Mouse (Mus musculus): ENCODE data around the gene C1qtnf1. TPM values are rescaled to one million over a fixed set of nuclear protein-coding genes. Genes with fewer than 3 reads are reported as not detected.

The C1qtnf1 gene
- polyA plus RNA-seq, 1 experiment from 2014 or later, result 7.5 TPM

DNA sequence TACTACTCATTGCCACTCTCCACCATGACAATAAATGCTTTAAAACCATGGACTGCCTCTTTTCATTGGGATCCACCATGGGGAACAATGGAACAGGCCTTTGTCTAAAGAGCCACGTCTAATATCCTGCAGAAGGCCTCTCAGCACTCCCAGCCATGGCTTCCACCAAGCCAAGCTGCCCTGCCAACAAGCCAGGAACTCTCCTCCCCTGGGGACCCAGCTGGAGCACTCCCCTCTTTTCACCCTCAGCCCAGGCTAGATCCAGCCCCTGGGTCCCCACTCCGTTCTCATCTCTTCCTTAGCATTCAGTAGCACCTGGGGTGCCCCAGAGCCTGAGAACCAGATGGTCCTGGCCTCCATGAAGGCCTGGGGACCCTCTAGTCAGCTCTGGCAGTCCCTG lies 25.0 kb downstream of the C1qtnf1 start:
- Histone ChIP-seq H3K4me1 (ENCODE audit: control insufficient read depth in 2 of 2, insufficient read depth in 2 of 2, low read length in 2 of 2) (no peaks in the 10 kb centered on the region), H3K9ac (ENCODE audit: low read length) (no peak overlapping the region), H3K27ac (replicated peaks in 1 of 2; ENCODE audit: control insufficient read depth in 1 of 2, insufficient read depth in 1 of 2, low read depth in 2 of 2, low read length in 2 of 2) (no peak overlapping the region), H3K27me3 (ENCODE audit: control insufficient read depth, insufficient read depth, low read length) (no peaks in the 10 kb centered on the region), H3K36me3 (ENCODE audit: control insufficient read depth, insufficient read depth, low read length) (0 out of 2 replicates have a peak, but pooled peaks cover 6% of the 10 kb centered on the region), H3K4me3 (ENCODE audit: control insufficient read depth in 1 of 2, insufficient read depth in 1 of 2, low read depth in 1 of 2, low read length in 2 of 2) (no peak overlapping the region), H3K4me2 (ENCODE audit: low read length) (no peak overlapping the region), H3K9me3 (ENCODE audit: control insufficient read depth, low read length) (no peaks in the 10 kb centered on the region)
- WGBS, result 61% methylated on average over 2 of the region's 2 CpGs
- no peak for ATAC-seq (ENCODE audit: insufficient number of reproducible peaks, insufficient read depth, low FRiP score, low read depth)

DNA sequence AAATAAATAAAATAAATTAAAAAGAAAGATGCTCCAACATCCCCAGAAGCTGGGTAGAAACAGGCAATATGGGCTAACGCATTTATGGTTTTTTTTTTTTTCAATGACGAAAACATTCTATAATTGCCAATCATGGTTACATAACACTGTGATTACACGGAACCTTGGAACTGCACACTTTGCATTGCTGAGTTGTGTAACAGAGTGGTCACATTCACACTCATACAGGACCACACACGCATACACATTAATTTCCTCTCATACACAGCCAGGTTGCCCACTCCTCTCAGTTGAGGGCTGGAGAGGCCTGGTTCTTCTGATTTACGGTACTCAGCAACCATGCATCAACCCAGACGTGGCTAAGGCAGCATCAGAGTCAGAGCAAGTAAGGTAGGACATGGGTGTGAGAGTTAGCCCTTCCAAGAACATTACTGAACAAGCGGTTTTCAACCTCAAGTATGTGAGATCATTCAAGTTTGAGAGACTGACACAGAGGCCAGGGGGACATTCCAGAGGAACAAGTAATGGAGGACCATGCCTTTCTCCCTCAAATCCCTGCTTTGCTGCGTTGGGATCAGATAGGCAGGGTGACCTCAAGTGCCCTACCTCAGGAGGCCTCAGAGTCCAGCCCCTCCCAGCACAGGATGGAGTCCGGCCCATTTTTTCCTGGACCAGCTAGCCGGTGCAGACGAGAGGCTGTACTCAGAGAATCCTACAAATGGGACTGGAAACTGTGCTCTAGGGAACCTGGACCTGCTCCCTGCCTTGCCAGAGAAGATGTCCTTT lies 26.1 kb downstream of the C1qtnf1 start:
- Histone ChIP-seq H3K9ac (ENCODE audit: low read length) (no peak overlapping the region), H3K9me3 (ENCODE audit: control insufficient read depth, low read length) (no peaks in the 10 kb centered on the region), H3K4me1 (ENCODE audit: control insufficient read depth in 2 of 2, insufficient read depth in 2 of 2, low read length in 2 of 2) (peaks cover 3 to 4% of the 10 kb centered on the region in 2 experiments; a peak in 2 of 4 replicates), H3K4me3 (ENCODE audit: control insufficient read depth in 1 of 2, insufficient read depth in 1 of 2, low read depth in 1 of 2, low read length in 2 of 2) (no peak overlapping the region), H3K27ac (replicated peaks in 1 of 2; ENCODE audit: control insufficient read depth in 1 of 2, insufficient read depth in 1 of 2, low read depth in 2 of 2, low read length in 2 of 2) (no peak overlapping the region), H3K36me3 (ENCODE audit: control insufficient read depth, insufficient read depth, low read length) (no peaks in the 10 kb centered on the region), H3K4me2 (ENCODE audit: low read length) (no peak overlapping the region), H3K27me3 (ENCODE audit: control insufficient read depth, insufficient read depth, low read length) (no peaks in the 10 kb centered on the region)
- 64% methylated on average over 11 of the region's 11 CpGs for WGBS
- ATAC-seq (ENCODE audit: insufficient number of reproducible peaks, insufficient read depth, low FRiP score, low read depth), result no peak

DNA sequence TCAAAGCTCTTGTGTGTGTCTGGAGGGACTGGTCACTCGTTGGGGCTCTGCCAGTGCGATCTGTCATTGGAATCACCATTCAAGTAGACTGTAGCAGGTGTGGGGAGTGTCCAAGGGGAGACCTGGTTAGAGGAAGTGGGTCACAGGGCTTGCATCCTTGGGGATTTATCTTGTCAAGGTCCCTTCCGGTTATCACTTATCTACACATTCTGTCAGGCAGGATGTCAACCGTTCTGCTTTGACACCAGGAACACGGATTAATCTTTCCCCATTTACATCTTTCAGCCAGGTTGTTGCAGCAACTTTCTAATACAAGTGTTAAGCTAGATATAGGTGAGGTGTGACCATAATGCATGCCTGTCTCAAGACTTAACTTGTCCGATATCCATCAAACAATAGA lies 27.8 kb downstream of the C1qtnf1 start:
- H3K4me3 ChIP-seq (ENCODE audit: control insufficient read depth in 1 of 2, insufficient read depth in 1 of 2, low read depth in 1 of 2, low read length in 2 of 2), result no peak overlapping the region
- no peak overlapping the region for H3K4me2 ChIP-seq (ENCODE audit: low read length)
- no peaks in the 10 kb centered on the region for H3K27me3 ChIP-seq (ENCODE audit: control insufficient read depth, insufficient read depth, low read length)
- no peak overlapping the region for H3K9ac ChIP-seq (ENCODE audit: low read length)
- ATAC-seq (ENCODE audit: insufficient number of reproducible peaks, insufficient read depth, low FRiP score, low read depth), result no peak
- H3K27ac ChIP-seq (replicated peaks in 1 of 2; ENCODE audit: control insufficient read depth in 1 of 2, insufficient read depth in 1 of 2, low read depth in 2 of 2, low read length in 2 of 2), result no peak overlapping the region
- no peaks in the 10 kb centered on the region for H3K36me3 ChIP-seq (ENCODE audit: control insufficient read depth, insufficient read depth, low read length)
- peaks cover 5% of the 10 kb centered on the region; the same call in 1 of the 2 replicates for H3K9me3 ChIP-seq (ENCODE audit: control insufficient read depth, low read length)
- 61% methylated on average over 6 of the region's 6 CpGs for WGBS
- peaks cover 3 to 10% of the 10 kb centered on the region in 2 experiments; a peak in 2 of 4 replicates for H3K4me1 ChIP-seq (ENCODE audit: control insufficient read depth in 2 of 2, insufficient read depth in 2 of 2, low read length in 2 of 2)

- H3K4me1 ChIP-seq (ENCODE audit: control insufficient read depth in 2 of 2, insufficient read depth in 2 of 2, low read length in 2 of 2), result peaks cover 3 to 10% of the 10 kb centered on the region in 2 experiments; a peak in 2 of 4 replicates
- no peaks in the 10 kb centered on the region for H3K36me3 ChIP-seq (ENCODE audit: control insufficient read depth, insufficient read depth, low read length)
- ATAC-seq (ENCODE audit: insufficient number of reproducible peaks, insufficient read depth, low FRiP score, low read depth), result no peak
- H3K27me3 ChIP-seq (ENCODE audit: control insufficient read depth, insufficient read depth, low read length), result no peaks in the 10 kb centered on the region
- WGBS, result 73% methylated on average over 11 of the region's 11 CpGs
- no peak overlapping the region for H3K4me3 ChIP-seq (ENCODE audit: control insufficient read depth in 1 of 2, insufficient read depth in 1 of 2, low read depth in 1 of 2, low read length in 2 of 2)
- peaks cover 5% of the 10 kb centered on the region; the same call in 1 of the 2 replicates for H3K9me3 ChIP-seq (ENCODE audit: control insufficient read depth, low read length)
- no peak overlapping the region for H3K4me2 ChIP-seq (ENCODE audit: low read length)
- no peak overlapping the region for H3K9ac ChIP-seq (ENCODE audit: low read length)
- no peak overlapping the region for H3K27ac ChIP-seq (replicated peaks in 1 of 2; ENCODE audit: control insufficient read depth in 1 of 2, insufficient read depth in 1 of 2, low read depth in 2 of 2, low read length in 2 of 2)
Observed at GRCm38 (mm10) chr11:118456937-118457336, 28.9 kb downstream of the C1qtnf1 start.

GRCm38 (mm10) chr11:118459051-118459450 lies 31.0 kb downstream of the C1qtnf1 start:
- H3K9me3 ChIP-seq (ENCODE audit: control insufficient read depth, low read length), result peaks cover 5% of the 10 kb centered on the region; the same call in 1 of the 2 replicates
- ATAC-seq (ENCODE audit: insufficient number of reproducible peaks, insufficient read depth, low FRiP score, low read depth), result 0 out of 2 replicates have a peak, but pooled peaks have one; percentile 47
- H3K27ac ChIP-seq (replicated peaks in 1 of 2; ENCODE audit: control insufficient read depth in 1 of 2, insufficient read depth in 1 of 2, low read depth in 2 of 2, low read length in 2 of 2), result peak overlapping the region; percentile 33 to 39; a peak in 3 of 4 replicates
- H3K4me3 ChIP-seq (ENCODE audit: control insufficient read depth in 1 of 2, insufficient read depth in 1 of 2, low read depth in 1 of 2, low read length in 2 of 2), result no peak overlapping the region
- 17% methylated on average over 8 of the region's 8 CpGs for WGBS
- no peaks in the 10 kb centered on the region for H3K27me3 ChIP-seq (ENCODE audit: control insufficient read depth, insufficient read depth, low read length)
- peaks cover 3 to 10% of the 10 kb centered on the region in 2 experiments; a peak in 2 of 4 replicates for H3K4me1 ChIP-seq (ENCODE audit: control insufficient read depth in 2 of 2, insufficient read depth in 2 of 2, low read length in 2 of 2)
- no peak overlapping the region; the same call in 1 of the 2 replicates for H3K9ac ChIP-seq (ENCODE audit: low read length)
- peak overlapping the region; percentile 32 for H3K4me2 ChIP-seq (ENCODE audit: low read length)
- H3K36me3 ChIP-seq (ENCODE audit: control insufficient read depth, insufficient read depth, low read length), result no peaks in the 10 kb centered on the region

- Histone ChIP-seq H3K4me2 (ENCODE audit: low read length) (peak overlapping the region; percentile 32), H3K27me3 (ENCODE audit: control insufficient read depth, insufficient read depth, low read length) (no peaks in the 10 kb centered on the region), H3K4me1 (ENCODE audit: control insufficient read depth in 2 of 2, insufficient read depth in 2 of 2, low read length in 2 of 2) (peaks cover 3 to 10% of the 10 kb centered on the region in 2 experiments; a peak in 2 of 4 replicates), H3K36me3 (ENCODE audit: control insufficient read depth, insufficient read depth, low read length) (no peaks in the 10 kb centered on the region), H3K9ac (ENCODE audit: low read length) (no peak overlapping the region), H3K9me3 (ENCODE audit: control insufficient read depth, low read length) (peaks cover 5% of the 10 kb centered on the region; the same call in 1 of the 2 replicates), H3K4me3 (ENCODE audit: control insufficient read depth in 1 of 2, insufficient read depth in 1 of 2, low read depth in 1 of 2, low read length in 2 of 2) (no peak overlapping the region), H3K27ac (replicated peaks in 1 of 2; ENCODE audit: control insufficient read depth in 1 of 2, insufficient read depth in 1 of 2, low read depth in 2 of 2, low read length in 2 of 2) (peak overlapping the region; percentile 33 to 39; a peak in 3 of 4 replicates)
- 57% methylated on average over 4 of the region's 4 CpGs for whole genome bisulfite sequencing
- ATAC-seq (ENCODE audit: insufficient number of reproducible peaks, insufficient read depth, low FRiP score, low read depth), result no peak
Observed at GRCm38 (mm10) chr11:118459536-118459935, 31.5 kb downstream of the C1qtnf1 start.

GRCm38 (mm10) chr11:118460280-118460679 lies 32.3 kb downstream of the C1qtnf1 start:
- Histone ChIP-seq H3K9me3 (ENCODE audit: control insufficient read depth, low read length) (peaks cover 5% of the 10 kb centered on the region; the same call in 1 of the 2 replicates), H3K4me3 (ENCODE audit: control insufficient read depth in 1 of 2, insufficient read depth in 1 of 2, low read depth in 1 of 2, low read length in 2 of 2) (no peak overlapping the region), H3K36me3 (ENCODE audit: control insufficient read depth, insufficient read depth, low read length) (no peaks in the 10 kb centered on the region), H3K4me2 (ENCODE audit: low read length) (no peak overlapping the region), H3K9ac (ENCODE audit: low read length) (no peak overlapping the region), H3K27ac (replicated peaks in 1 of 2; ENCODE audit: control insufficient read depth in 1 of 2, insufficient read depth in 1 of 2, low read depth in 2 of 2, low read length in 2 of 2) (no peak overlapping the region), H3K4me1 (ENCODE audit: control insufficient read depth in 2 of 2, insufficient read depth in 2 of 2, low read length in 2 of 2) (peaks cover 3 to 10% of the 10 kb centered on the region in 2 experiments; a peak in 2 of 4 replicates), H3K27me3 (ENCODE audit: control insufficient read depth, insufficient read depth, low read length) (no peaks in the 10 kb centered on the region)
- no peak for ATAC-seq (ENCODE audit: insufficient number of reproducible peaks, insufficient read depth, low FRiP score, low read depth)
- WGBS, result 62% methylated on average over 6 of the region's 6 CpGs
